Comparison of ENCODE assay signal across 14 mouse cellular contexts in genomic region chr5:125456100-125456499, GRCm38 (mm10).
"Had no signal": no experiment of that assay in that cellular context is flagged by ENCODE, and none has a peak within 500 bp of the region (broad histone marks: within the 10 kb centered on the region; RNA-seq: fewer than 3 reads in every experiment).

No protein-coding gene starts in this region.

- H3K9me3 ChIP-seq: limb, embryonic 12.5 days; lung, embryonic 15.5 days; midbrain, embryonic 10.5 days; neural tube, embryonic 15.5 days had no signal

- H3K9ac ChIP-seq: limb, embryonic 12.5 days; lung, embryonic 15.5 days; neural tube, embryonic 15.5 days had no signal

- DNase-seq: kidney, adult 2 months; kidney, postnatal 36 days; layer of hippocampus, adult 9-11 months; midbrain, embryonic 14.5 days; right cerebral cortex, postnatal 4 days; spleen, adult 18-20 months; thymus, adult 18-20 months; thymus, postnatal 14 days had no signal

- ATAC-seq: intestine, embryonic 16.5 days had no signal

- H3K4me3 ChIP-seq: limb, embryonic 12.5 days; lung, embryonic 15.5 days; midbrain, embryonic 10.5 days; myocyte; neural tube, embryonic 15.5 days had no signal

- H3K27me3 ChIP-seq: limb, embryonic 12.5 days; lung, embryonic 15.5 days; neural tube, embryonic 15.5 days had no signal

- H3K4me2 ChIP-seq: limb, embryonic 12.5 days; lung, embryonic 15.5 days; neural tube, embryonic 15.5 days had no signal

- H3K27ac ChIP-seq: limb, embryonic 12.5 days; lung, embryonic 15.5 days; midbrain, embryonic 10.5 days; neural tube, embryonic 15.5 days had no signal

- H3K4me1 ChIP-seq: limb, embryonic 12.5 days; lung, embryonic 15.5 days; midbrain, embryonic 10.5 days; neural tube, embryonic 15.5 days had no signal
